Mouse (Mus musculus) hindbrain, embryonic 10.5 days (tissue): ENCODE data around the gene Senp5. TPM values are rescaled to one million over a fixed set of nuclear protein-coding genes. Genes with fewer than 3 reads are reported as not detected.
A peak's percentile ranks its signal among the peaks of the same experiment; 100 is the strongest.
"Not testable (repeated sequence)": the region's sequence is repeated elsewhere in the genome, so short reads cannot be mapped to it uniquely, and the experiment has no call there.

Experiments
- DNase-seq: peaks from one replicate; pipeline ENCODE4 v3.0.0-alpha.2; 2017; ENCODE audit warnings: low spot score
- H3K27ac ChIP-seq: fragments of 300-500 bp; sonication (generic); 2 replicates; pipeline ENCODE4 v1.5.1; 2016; ENCODE audit warnings: mild to moderate bottlenecking, moderate library complexity
- H3K27me3 ChIP-seq: fragments of 300-500 bp; sonication (generic); 2 replicates; pipeline ENCODE4 v1.6.1; 2016; ENCODE audit warnings: mild to moderate bottlenecking; ENCODE audit not compliant: poor library complexity, insufficient read depth, severe bottlenecking
- H3K36me3 ChIP-seq: fragments of 300-500 bp; sonication (generic); 2 replicates; pipeline ENCODE4 v1.6.1; 2016; ENCODE audit warnings: mild to moderate bottlenecking, moderate library complexity
- H3K4me1 ChIP-seq: fragments of 300-500 bp; sonication (generic); replicated peaks from 2 replicates; pipeline ENCODE4 v1.6.1; 2016; ENCODE audit warnings: mild to moderate bottlenecking
- H3K4me3 ChIP-seq: fragments of 300-500 bp; sonication (generic); 2 replicates; pipeline ENCODE4 v1.5.1; 2016; ENCODE audit warnings: mild to moderate bottlenecking, moderate library complexity
- H3K9me3 ChIP-seq: fragments of 300-500 bp; sonication (generic); 2 replicates; pipeline ENCODE4 v1.6.1; 2016; ENCODE audit warnings: mild to moderate bottlenecking, moderate library complexity
- WGBS: fragments of 180-500 bp; shearing (Covaris S2); methylation state at CpG from one replicate; pipeline ENCODE4 v1.1.7; 2016; 5-methylcytosine and 5-hydroxymethylcytosine counted together
- polyA plus RNA-seq: library from polyadenylated mRNA; unstranded; fragments of >200 nt; fragmentation: Nextera tagmentation; extraction: Ambion mirVana; gene quantifications from 2 replicates; pipeline ENCODE4 v1.2.1, GENCODE M21; 2016

The Senp5 gene
- polyA plus RNA-seq, 1 experiment from 2014 or later: 18.4 TPM

- DNase-seq: no peak
- H3K36me3 ChIP-seq: peaks cover 90% of the 10 kb centered on the region
- H3K27me3 ChIP-seq: no peaks in the 10 kb centered on the region
- H3K4me3 ChIP-seq: no peak overlapping the region
- H3K9me3 ChIP-seq: no peaks in the 10 kb centered on the region
- no peaks in the 10 kb centered on the region for H3K4me1 ChIP-seq
- WGBS: 93% methylated on average over 4 of the region's 4 CpGs
- no peak overlapping the region for H3K27ac ChIP-seq
These were observed 27.8 kb downstream of the Senp5 start for GRCm38 (mm10) chr16:31975258-31975657.

- no peak for DNase-seq
- Histone ChIP-seq H3K27me3 (no peaks in the 10 kb centered on the region), H3K36me3 (peaks cover 94% of the 10 kb centered on the region), H3K4me3 (no peak overlapping the region), H3K9me3 (no peaks in the 10 kb centered on the region), H3K27ac (no peak overlapping the region), H3K4me1 (no peaks in the 10 kb centered on the region)
- 92% methylated on average over 7 of the region's 7 CpGs for WGBS
These were observed 39.9 kb downstream of the Senp5 start for GRCm38 (mm10) chr16:31963224-31963623.

- no peaks in the 10 kb centered on the region for H3K9me3 ChIP-seq
- under 1% methylated on average over 55 of the region's 55 CpGs for WGBS
These were observed 54.7 kb downstream of the Senp5 start, which contains the start of the genes 0610012G03Rik and Ncbp2 for GRCm38 (mm10) chr16:31948345-31948774. Gene 0610012G03Rik, minus strand, starts transcription at chr16:31948494. Gene Ncbp2, plus strand, starts transcription at chr16:31948513.

GRCm38 (mm10) chr16:31947901-31948316, 55.2 kb downstream of the Senp5 start:
- under 1% methylated on average over 38 of the region's 38 CpGs for WGBS
- no peak for DNase-seq
- H3K36me3 ChIP-seq: peaks cover 43% of the 10 kb centered on the region

More at GRCm38 (mm10) chr16:31948345-31948774, 54.7 kb downstream of the Senp5 start, which contains the start of the genes 0610012G03Rik and Ncbp2:
- peak within 1 kb of the TSS; percentile 96 for H3K4me3 ChIP-seq
- DNase-seq: peak; percentile 97
- peaks cover 45% of the 10 kb centered on the region for H3K36me3 ChIP-seq
- H3K4me1 ChIP-seq: peaks cover 44% of the 10 kb centered on the region
- H3K27ac ChIP-seq: peak within 1 kb of the TSS; percentile 95
- H3K27me3 ChIP-seq: no peaks in the 10 kb centered on the region; the same call in 1 of the 2 replicates

GRCm38 (mm10) chr16:31947333-31947732, 55.8 kb downstream of the Senp5 start:
- Histone ChIP-seq H3K4me1 (peaks cover 44% of the 10 kb centered on the region), H3K27ac (peak overlapping the region; percentile 95), H3K4me3 (peak overlapping the region; percentile 96), H3K9me3 (no peaks in the 10 kb centered on the region), H3K36me3 (peaks cover 39% of the 10 kb centered on the region), H3K27me3 (no peaks in the 10 kb centered on the region; the same call in 1 of the 2 replicates)
- no peak for DNase-seq
- WGBS: 53% methylated on average over 8 of the region's 8 CpGs

More at GRCm38 (mm10) chr16:31947901-31948316, 55.2 kb downstream of the Senp5 start:
- Histone ChIP-seq H3K4me3 (peak overlapping the region; percentile 96), H3K9me3 (no peaks in the 10 kb centered on the region), H3K4me1 (peaks cover 44% of the 10 kb centered on the region), H3K27ac (peak overlapping the region; percentile 95), H3K27me3 (no peaks in the 10 kb centered on the region; the same call in 1 of the 2 replicates)

- WGBS: 88% methylated on average over 6 of the region's 6 CpGs
- not testable (repeated sequence) for H3K27me3 ChIP-seq, DNase-seq, H3K9me3 ChIP-seq, H3K27ac ChIP-seq
- Histone ChIP-seq H3K4me3 (0 out of 2 replicates have a peak overlapping the region, but pooled peaks have one; percentile 96), H3K36me3 (peaks cover 26% of the 10 kb centered on the region), H3K4me1 (peaks cover 44% of the 10 kb centered on the region)
These were observed 57.1 kb downstream of the Senp5 start for GRCm38 (mm10) chr16:31945986-31946385.

- H3K27ac ChIP-seq: no peak overlapping the region
- WGBS: 92% methylated on average over 6 of the region's 6 CpGs
- no peaks in the 10 kb centered on the region; the same call in 1 of the 2 replicates for H3K27me3 ChIP-seq
- DNase-seq: no peak
- H3K9me3 ChIP-seq: no peaks in the 10 kb centered on the region
- peaks cover 44% of the 10 kb centered on the region for H3K4me1 ChIP-seq
- H3K4me3 ChIP-seq: no peak overlapping the region
- peaks cover 20% of the 10 kb centered on the region for H3K36me3 ChIP-seq
These were observed 57.7 kb downstream of the Senp5 start for GRCm38 (mm10) chr16:31945372-31945771.

GRCm38 (mm10) chr16:31944698-31945255, 58.3 kb downstream of the Senp5 start:
- Histone ChIP-seq H3K9me3 (no peaks in the 10 kb centered on the region), H3K4me1 (peaks cover 41% of the 10 kb centered on the region), H3K27me3 (no peaks in the 10 kb centered on the region; the same call in 1 of the 2 replicates), H3K36me3 (peaks cover 16% of the 10 kb centered on the region), H3K4me3 (no peak overlapping the region), H3K27ac (no peak overlapping the region)
- 89% methylated on average over 12 of the region's 12 CpGs for WGBS
- DNase-seq: no peak

- peak; percentile 81 for DNase-seq
- no peaks in the 10 kb centered on the region for H3K9me3 ChIP-seq
- H3K4me3 ChIP-seq: no peak overlapping the region
- peaks cover 16% of the 10 kb centered on the region for H3K36me3 ChIP-seq
- H3K27me3 ChIP-seq: no peaks in the 10 kb centered on the region; the same call in 1 of the 2 replicates
- no peak overlapping the region for H3K27ac ChIP-seq
- H3K4me1 ChIP-seq: peaks cover 34% of the 10 kb centered on the region
- WGBS: 3% methylated on average over 10 of the region's 10 CpGs
These were observed 59.1 kb downstream of the Senp5 start for GRCm38 (mm10) chr16:31943980-31944379.

- H3K4me1 ChIP-seq: peaks cover 13% of the 10 kb centered on the region
- H3K36me3 ChIP-seq: peaks cover 13% of the 10 kb centered on the region
- no peaks in the 10 kb centered on the region for H3K9me3 ChIP-seq
- H3K4me3 ChIP-seq: no peak overlapping the region
- H3K27ac ChIP-seq: no peak overlapping the region
- 67% methylated on average over 2 of the region's 2 CpGs for WGBS
- peaks cover 16% of the 10 kb centered on the region for H3K27me3 ChIP-seq
- no peak for DNase-seq
These were observed 62.5 kb downstream of the Senp5 start for GRCm38 (mm10) chr16:31940586-31940985.

- no peak overlapping the region for H3K4me3 ChIP-seq
- H3K4me1 ChIP-seq: peaks cover 18% of the 10 kb centered on the region
- H3K36me3 ChIP-seq: no peaks in the 10 kb centered on the region
- H3K27ac ChIP-seq: no peak overlapping the region
- no peak for DNase-seq
- H3K9me3 ChIP-seq: no peaks in the 10 kb centered on the region
- H3K27me3 ChIP-seq: peaks cover 33% of the 10 kb centered on the region
- 71% methylated on average over 6 of the region's 6 CpGs for WGBS
These were observed 64.2 kb downstream of the Senp5 start for GRCm38 (mm10) chr16:31938856-31939255.

GRCm38 (mm10) chr16:31936568-31936967, 66.5 kb downstream of the Senp5 start:
- DNase-seq: no peak

More at GRCm38 (mm10) chr16:31936568-31936967, 66.5 kb downstream of the Senp5 start:
- Histone ChIP-seq H3K36me3 (no peaks in the 10 kb centered on the region), H3K4me1 (peaks cover 41% of the 10 kb centered on the region), H3K27ac (no peak overlapping the region), H3K27me3 (peaks cover 51% of the 10 kb centered on the region), H3K4me3 (no peak overlapping the region), H3K9me3 (no peaks in the 10 kb centered on the region)
- 86% methylated on average over 4 of the region's 4 CpGs for WGBS
